Mouse (Mus musculus) gastrocnemius, postnatal 14 days (tissue): Measurements from ENCODE around the gene Atp7b. TPM values are rescaled to one million over a fixed set of nuclear protein-coding genes. Genes with fewer than 3 reads are reported as not detected.

Experiments used
- DNase-seq: peaks from one replicate; pipeline ENCODE4 v3.0.0; 2021; ENCODE audit warnings: mixed read lengths
- intact Hi-C: fragments of 180-260 bp; cut with DNase I; formaldehyde crosslinking; loops from one replicate; pipeline ENCODE4 v1.15.1; 2025; ENCODE audit warnings: low total_unique reads
- total RNA-seq, 2 experiments: library from RNA; stranded (reverse); gene quantifications; 2 replicates each; pipeline ENCODE4 v1.2.3; 2021

The Atp7b gene
- total RNA-seq, 2 experiments from 2014 or later = 0.04 to 0.06 TPM

- DNase-seq = no peak
- intact Hi-C loops = no loop called here
These were observed 24.0 kb downstream of the Atp7b start for GRCm38 (mm10) chr8:22036137-22036536.

- intact Hi-C loops = no loop called here
These were observed 29.1 kb downstream of the Atp7b start for GRCm38 (mm10) chr8:22030990-22031389.

DNA sequence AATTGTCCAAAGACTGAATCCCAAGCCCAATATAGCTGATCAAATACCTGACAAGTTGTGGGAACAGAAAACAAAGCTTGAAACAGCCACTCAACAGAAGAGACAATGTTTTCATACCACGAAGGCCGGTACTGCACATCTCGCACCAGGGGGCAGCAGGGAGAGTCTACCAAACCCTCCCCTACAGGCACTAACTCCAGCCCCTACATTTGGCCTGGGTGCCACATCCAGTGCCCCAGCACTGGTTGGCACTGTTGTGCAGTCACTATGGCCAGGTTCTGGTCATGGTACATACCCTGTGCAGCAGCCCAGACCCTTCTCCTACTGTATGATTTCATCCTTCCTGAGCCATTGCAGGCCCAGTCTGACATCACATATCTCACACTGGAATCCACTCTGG is 31.1 kb downstream of the Atp7b start:
- intact Hi-C loops = no loop called here
- DNase-seq = no peak

More at GRCm38 (mm10) chr8:22030990-22031389, 29.1 kb downstream of the Atp7b start:
- DNase-seq = no peak

- no peak for DNase-seq
- intact Hi-C loops = no loop called here
These were observed 34.9 kb downstream of the Atp7b start for GRCm38 (mm10) chr8:22025241-22025640.

GRCm38 (mm10) chr8:22022244-22022643 is 37.9 kb downstream of the Atp7b start:
- intact Hi-C loops = no loop called here
- DNase-seq = no peak

GRCm38 (mm10) chr8:22019498-22019897 is 40.6 kb downstream of the Atp7b start:
- intact Hi-C loops = no loop called here
- DNase-seq = no peak

DNA sequence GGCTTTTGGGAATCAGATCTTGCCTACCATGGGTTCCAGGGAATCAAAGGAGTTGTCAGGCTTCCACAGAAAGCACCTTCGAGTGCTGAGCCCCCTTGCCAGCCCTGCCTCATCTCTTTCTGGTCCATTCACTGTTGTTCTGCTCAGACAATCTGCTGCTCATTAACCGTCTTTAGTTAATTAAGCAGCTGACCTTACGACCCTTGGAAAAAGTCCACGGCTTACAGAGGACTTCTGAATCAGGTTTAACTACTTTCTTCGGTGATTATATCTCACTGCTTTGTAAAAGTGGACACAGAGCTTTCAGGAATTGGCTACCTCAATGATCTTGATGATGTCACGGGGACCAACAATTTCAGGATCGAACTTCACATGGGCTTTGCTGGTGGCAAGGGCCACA is 42.4 kb downstream of the Atp7b start:
- intact Hi-C loops = no loop called here

GRCm38 (mm10) chr8:22013034-22013707 is 46.9 kb downstream of the Atp7b start:
- intact Hi-C loops = no loop called here
- no peak for DNase-seq

More for the DNA sequence above, 42.4 kb downstream of the Atp7b start:
- no peak for DNase-seq

DNA sequence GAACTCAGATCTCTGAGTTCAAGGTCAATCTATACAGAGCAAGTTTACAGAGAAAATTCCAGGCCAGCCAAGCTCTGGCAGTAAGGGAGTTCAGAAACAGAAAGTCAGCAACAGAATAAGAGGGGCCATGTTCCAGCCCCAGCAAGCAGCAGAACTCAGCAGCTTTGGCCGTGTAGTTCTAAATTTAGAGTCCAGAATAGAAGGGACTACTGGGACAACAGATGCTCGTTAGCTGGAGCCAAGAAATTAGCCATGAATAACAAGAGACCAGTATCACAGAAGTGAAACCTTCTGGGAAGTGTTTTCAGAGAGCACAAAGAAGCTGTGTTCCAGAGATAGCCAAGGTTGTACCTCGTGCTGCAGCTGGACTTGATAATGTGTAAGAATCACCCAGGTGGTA is 50.7 kb downstream of the Atp7b start:
- no peak for DNase-seq
- intact Hi-C loops = no loop called here

GRCm38 (mm10) chr8:22006423-22006822 is 53.7 kb downstream of the Atp7b start:
- intact Hi-C loops = no loop called here
- DNase-seq = no peak

GRCm38 (mm10) chr8:22004750-22005522 is 55.2 kb downstream of the Atp7b start:
- no peak for DNase-seq
- intact Hi-C loops = no loop called here

- intact Hi-C loops = loop anchor here (10.0 kb wide), 1 partner anchor 50 kb away; no protein-coding TSS in a partner anchor
- no peak for DNase-seq
These were observed 64.9 kb downstream of the Atp7b start for GRCm38 (mm10) chr8:21995181-21995580.

DNA sequence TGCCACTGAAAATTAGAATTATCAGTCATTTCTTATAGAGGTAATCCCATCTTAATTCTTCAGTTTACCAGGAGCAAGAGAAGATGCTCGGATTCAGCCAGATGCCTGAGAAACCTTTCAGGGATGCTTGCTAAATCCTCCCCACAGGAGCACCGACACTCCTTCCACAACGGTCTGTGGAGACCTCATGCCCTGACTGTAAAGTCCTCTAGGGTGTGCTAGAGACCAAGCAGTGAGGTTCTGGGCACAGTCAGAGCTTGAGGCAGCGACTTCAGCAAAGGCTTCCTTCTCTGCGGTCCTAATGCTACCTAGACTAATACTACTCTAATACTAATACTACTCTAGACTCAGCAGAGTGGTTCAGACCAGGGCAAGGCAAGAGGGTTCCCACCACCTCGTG is 67.9 kb downstream of the Atp7b start:
- intact Hi-C loops = loop anchor here (10.0 kb wide), 1 partner anchor 53 kb away; no protein-coding TSS in a partner anchor
- peak; percentile 19 for DNase-seq

DNA sequence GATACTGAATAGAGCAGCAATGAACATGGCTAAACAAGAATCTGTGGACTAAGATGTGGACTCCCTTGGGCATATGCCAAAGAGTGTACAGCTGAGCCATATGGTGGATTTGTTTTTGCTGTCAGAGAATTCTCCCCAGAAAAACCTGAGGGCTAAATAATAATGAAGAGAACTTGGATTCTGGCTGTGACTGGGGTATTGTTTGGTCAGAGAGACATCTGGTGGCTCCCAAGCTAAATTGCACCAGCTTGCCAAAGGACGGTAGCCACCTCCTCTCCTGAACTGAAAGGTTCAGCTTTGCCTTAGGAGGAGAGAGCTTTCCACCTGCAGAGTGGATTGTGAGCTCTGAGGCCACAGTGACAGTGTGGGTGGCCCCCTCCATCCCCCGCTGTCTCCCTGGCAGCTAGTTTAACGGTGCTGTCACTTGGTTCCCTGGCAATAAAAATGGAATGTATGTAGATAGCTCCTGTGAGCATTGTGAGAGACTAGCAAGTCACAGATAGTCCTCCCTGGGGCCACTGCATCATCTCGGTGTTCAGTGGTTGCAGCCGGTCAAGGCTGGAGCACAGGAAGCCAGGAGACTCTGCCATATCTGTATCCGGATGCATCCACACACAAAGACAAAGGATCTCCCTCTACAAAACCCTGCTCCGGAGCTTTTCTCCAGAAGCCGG is 78.3 kb downstream of the Atp7b start:
- no peak for DNase-seq
- intact Hi-C loops = no loop called here

GRCm38 (mm10) chr8:21978193-21978592 is 81.9 kb downstream of the Atp7b start:
- no peak for DNase-seq
- intact Hi-C loops = no loop called here

- intact Hi-C loops = no loop called here
These were observed 90.6 kb downstream of the Atp7b start, which contains the start of gene Ccdc70 for GRCm38 (mm10) chr8:21969475-21969874. Gene Ccdc70 (plus strand): TSS chr8:21969775.

DNA sequence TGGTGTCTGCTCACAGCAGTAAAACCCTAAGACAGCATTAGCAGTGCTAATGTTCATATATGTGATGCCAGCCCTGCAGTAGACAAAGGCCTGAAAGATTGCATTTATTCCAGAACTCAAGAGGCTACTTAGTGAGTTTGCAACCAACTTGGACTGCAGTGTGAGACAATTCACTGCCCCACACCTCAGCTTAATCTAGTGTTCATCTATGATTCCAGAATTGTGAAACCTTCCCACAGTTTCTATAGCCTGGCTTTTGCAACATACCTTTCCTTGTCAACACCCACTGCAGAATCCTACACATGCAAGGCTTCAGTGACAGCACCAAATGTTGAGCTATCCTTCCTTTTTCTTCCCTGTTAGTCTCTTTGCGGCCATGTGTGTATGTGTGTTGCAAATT is 93.5 kb downstream of the Atp7b start:
- DNase-seq = no peak
- intact Hi-C loops = no loop called here

More at GRCm38 (mm10) chr8:21969475-21969874, 90.6 kb downstream of the Atp7b start, which contains the start of gene Ccdc70:
- DNase-seq = no peak

- intact Hi-C loops = no loop called here
- no peak for DNase-seq
These were observed 101.7 kb downstream of the Atp7b start, which contains the start of gene Fam90a1a for GRCm38 (mm10) chr8:21958414-21958813. Gene Fam90a1a (plus strand): TSS chr8:21958714.

DNA sequence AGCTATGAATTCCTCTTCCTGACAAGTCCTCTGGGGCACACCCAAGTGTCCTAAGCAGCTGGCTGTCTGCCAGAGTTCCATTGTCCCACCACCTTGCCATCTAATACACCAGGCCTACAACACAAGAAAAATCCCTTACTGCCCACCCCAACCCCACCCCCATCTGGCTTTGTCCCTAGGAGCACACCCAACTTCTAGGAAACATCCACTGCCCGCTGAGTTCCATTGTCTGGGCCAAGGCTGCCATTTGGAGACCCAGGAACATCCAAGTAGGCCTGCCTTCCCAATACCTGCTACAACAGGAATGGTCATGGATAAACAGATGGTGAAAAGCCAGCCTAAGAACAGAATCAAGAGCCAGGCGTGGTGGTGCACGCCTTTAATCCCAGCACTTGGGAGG is 103.8 kb downstream of the Atp7b start:
- intact Hi-C loops = no loop called here
- DNase-seq = no peak

DNA sequence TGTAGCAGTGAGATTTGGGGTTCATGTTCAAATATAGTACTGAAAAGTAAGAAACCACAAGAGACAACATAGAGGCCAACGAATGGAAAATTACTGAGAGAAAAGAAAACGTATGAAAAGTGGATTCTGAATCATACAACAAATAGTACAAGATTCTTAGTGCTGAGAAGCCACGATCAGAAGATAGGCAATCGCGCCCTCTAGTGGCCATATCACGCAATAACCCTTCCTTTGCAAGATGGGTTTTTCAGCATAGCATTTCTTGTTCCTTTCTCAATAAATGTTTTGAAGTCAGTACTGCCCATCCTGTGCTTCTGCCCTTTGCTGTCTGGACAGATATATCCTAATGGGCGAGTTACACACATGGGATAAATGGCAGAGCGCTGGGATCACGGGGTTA is 104.8 kb downstream of the Atp7b start:
- intact Hi-C loops = no loop called here
- DNase-seq = peak; percentile 9
